Mouse (Mus musculus): ENCODE data around the gene Ntf3.

Gene Ntf3

GRCm38 (mm10) chr6:126166548-126167207 lies at the start of gene Ntf3:
Ntf3 (minus strand) TSS chr6:126166910.
- peak; percentile 44 for DNase-seq (ENCODE audit: low spot score)

GRCm38 (mm10) chr6:126213330-126213729 lies 46.6 kb upstream of the Ntf3 start:
- DNase-seq (ENCODE audit: low spot score): no peak

DNA sequence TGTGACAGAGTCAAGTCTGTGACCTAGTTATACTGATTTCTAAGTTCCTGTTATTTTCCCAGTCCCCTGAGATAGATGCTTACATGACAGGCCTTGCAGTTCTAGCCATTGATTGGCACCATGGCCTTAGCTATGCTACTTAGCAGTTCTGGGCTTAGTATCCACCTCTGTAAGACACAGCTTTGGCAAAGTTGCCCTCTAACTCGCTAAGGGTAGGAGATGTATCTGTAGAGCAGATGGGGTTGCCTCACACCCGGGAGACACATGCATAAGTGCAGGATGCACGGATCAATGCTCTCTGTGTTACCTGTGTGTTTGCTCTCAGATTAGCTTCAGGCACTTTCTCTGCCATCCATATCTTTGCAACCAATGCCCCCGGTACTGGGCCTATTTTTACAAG lies 36.7 kb upstream of the Ntf3 start:
- DNase-seq (ENCODE audit: low spot score): no peak

- DNase-seq (ENCODE audit: low spot score): no peak
Observed at GRCm38 (mm10) chr6:126202959-126203358, 36.2 kb upstream of the Ntf3 start.

DNA sequence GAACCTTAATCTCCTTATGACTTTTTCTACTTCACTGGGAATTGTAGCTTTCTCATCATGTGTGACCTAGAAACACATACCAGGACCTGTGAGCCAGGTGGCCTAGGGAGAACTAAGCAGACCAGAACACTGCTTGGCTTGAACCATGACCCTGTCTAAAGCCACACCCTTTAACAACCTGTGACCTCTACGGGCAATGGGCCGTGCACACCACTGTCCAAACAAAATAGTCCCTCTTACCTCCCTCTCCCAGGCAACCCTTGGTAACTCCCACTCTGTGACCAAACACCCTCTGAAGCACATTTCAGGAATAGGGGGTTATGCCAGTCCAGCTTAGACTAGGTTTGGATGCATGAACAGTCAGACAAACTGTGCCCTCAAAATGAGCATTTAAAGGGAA lies 35.0 kb upstream of the Ntf3 start:
- DNase-seq (ENCODE audit: low spot score): no peak

DNA sequence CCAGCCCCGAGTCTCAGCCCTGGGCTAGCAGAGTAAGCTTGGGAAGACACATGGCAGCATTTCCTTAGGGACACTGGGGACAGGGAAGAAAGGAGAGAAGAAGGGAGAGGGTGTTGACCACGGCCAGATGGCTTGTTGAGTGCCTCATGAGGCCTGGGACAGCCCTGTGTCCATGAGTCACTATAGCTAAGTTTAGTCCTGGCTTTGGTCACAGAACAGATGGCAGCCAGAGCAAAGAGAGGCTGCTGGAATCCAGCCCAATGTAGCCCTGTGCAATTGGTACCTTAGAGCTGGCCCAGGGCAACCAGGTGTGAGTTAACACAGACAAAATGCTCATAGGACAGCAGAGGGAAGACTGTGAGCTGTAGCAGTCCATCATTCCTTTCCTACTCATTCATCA lies 33.2 kb upstream of the Ntf3 start:
- DNase-seq (ENCODE audit: low spot score): no peak

DNA sequence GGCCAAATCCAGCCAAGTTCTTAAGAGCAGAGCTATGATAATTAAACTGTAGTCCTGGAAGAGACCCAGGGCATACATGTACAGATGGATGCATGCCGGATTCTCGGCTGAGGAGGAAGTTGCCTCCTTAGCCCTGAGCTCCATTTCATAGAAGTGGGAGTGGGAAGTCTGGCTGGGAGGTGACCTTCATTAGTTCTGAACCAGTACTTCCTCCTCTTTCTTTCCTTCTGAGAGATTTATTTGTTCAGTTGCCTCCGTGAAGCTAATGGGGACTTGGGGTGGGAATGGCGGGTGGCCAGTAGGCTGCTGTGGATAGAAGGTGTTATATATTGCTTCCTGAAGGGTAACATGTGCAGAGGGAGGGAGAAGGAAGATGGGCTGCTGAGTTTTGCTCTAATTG lies 28.1 kb upstream of the Ntf3 start:
- no peak for DNase-seq (ENCODE audit: low spot score)

DNA sequence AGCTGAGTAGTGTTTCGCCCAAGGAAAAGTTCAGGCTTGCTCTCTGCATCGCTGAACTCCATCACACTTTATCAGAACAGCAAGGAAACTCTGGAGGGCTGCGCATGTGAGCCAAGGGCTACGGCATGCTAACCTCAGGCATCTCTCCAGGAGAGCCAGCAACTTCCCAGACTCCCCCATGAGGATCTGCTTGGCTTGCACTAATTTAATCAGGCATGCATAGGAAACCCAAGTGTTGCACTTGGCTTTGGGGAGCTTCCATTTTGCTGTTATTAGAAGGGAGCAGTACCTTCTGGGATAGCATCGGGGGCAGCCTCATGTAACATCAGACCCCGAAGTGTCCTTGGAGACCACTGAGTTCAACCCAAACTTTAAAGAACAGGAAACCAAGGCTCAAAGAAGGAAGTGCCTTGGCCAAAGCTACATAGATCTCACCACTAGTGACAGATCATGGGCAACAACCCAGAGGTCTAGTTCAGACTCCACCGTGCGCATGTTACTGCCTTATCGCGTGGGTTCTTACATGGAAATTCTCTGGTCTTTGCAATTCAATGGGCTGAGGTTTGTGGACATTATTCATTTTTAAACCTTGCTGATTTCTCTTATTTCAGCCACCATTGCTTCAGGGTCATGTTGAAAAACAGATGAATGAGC lies 23.6 kb upstream of the Ntf3 start:
- no peak for DNase-seq (ENCODE audit: low spot score)

GRCm38 (mm10) chr6:126187400-126187799 lies 20.7 kb upstream of the Ntf3 start:
- DNase-seq (ENCODE audit: low spot score): no peak

- DNase-seq (ENCODE audit: low spot score): no peak
Observed at GRCm38 (mm10) chr6:126186116-126186515, 19.4 kb upstream of the Ntf3 start.

DNA sequence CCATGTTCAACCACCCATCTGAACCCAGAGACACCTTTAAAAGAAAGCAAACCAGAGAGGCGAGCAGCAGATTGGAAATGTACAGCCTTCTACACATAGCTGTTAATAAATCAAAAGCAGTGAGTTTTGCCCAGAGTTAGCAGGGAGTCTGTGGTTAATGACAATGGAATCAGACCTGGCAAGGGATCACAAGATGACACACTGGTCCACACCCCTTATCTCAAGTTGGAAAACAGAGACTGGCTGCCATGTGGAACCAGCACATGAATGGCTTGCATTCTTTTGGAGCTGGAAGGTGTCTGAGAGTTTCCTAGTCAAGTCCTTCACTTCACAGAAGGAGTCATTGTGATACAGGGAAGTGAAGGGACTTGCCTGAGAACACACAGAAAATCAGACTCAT lies 5.4 kb upstream of the Ntf3 start:
- DNase-seq (ENCODE audit: low spot score): no peak

DNA sequence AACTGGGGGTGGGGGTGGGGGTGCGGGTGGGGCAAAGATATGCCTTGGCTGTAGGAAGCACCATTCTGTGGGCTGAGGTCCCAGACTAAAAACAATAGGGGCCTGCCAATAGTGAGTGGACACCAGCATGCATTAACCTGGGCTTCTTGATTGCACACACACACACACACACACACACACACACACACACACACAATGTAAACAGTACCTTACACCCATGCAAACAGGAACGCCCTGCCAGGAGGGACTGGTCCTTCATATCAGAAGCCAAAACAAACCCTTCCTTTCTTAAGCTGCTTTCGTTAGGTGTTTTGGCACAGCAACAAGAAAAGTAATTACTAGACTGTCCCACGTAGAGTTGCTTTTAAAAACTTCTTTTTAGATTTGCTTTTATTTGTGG lies 4.1 kb upstream of the Ntf3 start:
- DNase-seq (ENCODE audit: low spot score): no peak

- DNase-seq (ENCODE audit: low spot score): peak; percentile 78
Observed at GRCm38 (mm10) chr6:126167731-126168130, 1.0 kb upstream of the Ntf3 start.

DNA sequence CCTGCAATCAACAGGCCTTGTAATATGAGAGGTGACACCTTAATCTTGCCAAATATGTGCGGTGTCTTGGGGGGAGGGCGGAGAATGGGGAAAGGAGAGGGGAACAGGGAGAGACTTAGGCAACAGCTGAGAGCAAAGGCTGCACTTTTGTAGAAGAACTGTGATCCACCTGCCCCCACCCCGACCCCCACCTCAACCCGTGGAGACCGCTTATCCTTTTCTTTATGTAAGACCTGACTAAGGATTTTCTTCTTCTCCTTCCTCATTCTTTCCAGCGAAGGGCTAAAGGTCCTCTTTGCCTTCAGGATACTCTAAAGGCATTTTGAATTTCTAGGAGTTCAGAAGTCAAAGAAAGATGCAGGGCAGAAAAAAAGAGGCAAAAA lies 489 bp upstream of the Ntf3 start:
- DNase-seq (ENCODE audit: low spot score): no peak

- DNase-seq (ENCODE audit: low spot score): no peak
Observed at GRCm38 (mm10) chr6:126165591-126166155, 1.0 kb downstream of the Ntf3 start.

- peak; percentile 74 for DNase-seq (ENCODE audit: low spot score)
Observed at GRCm38 (mm10) chr6:126164781-126165180, 1.9 kb downstream of the Ntf3 start.

DNA sequence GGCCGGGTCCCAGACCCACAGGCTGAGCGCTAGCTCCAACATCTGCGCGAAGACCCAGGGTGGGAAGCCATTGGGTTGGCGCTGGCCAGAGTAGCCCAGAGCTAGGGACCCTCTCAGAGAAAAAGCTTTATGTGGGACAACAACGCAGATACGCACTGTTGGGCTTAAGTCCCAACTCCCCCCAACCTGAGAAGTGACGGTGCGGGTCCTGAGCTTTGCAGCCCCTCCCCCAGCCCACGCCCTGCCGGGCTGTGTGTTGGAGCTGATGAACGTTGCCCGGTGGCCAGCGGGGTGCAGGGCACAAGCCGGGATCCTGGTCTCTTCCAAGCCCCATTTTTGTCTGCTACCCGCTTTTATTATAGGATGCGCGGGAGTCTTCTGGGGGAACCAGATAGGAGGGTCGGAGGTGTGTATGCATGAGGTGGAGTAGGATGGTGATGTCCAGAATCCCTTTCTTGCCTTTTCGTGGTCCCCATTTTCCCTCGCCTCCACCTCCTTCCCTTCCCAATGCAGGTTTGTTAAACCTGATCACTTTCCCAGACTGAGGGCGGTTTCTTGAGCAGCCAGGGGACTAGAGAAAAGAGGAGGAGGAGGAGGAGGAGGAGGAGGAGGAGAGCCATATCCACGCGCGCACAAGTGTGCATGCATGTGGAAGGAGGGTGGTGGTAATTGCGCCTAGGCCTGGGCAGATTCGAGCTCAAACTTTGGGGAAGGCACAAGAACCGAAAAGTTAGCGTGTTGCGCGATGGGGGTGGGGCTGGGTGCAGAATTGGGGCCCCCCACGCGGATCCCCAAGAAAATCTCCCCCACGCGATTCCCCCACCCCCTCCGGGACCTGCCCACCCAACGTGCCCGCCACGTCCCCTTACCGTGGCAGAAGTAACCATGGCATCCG lies 2.6 kb downstream of the Ntf3 start:
- DNase-seq (ENCODE audit: low spot score): peak; percentile 39

GRCm38 (mm10) chr6:126163181-126163621 lies 3.5 kb downstream of the Ntf3 start:
- peak; percentile 76 for DNase-seq (ENCODE audit: low spot score)

- DNase-seq (ENCODE audit: low spot score): peak; percentile 55
Observed at GRCm38 (mm10) chr6:126162351-126162758, 4.4 kb downstream of the Ntf3 start.

- DNase-seq (ENCODE audit: low spot score): peak; percentile 33
Observed at GRCm38 (mm10) chr6:126161571-126162340, 5.0 kb downstream of the Ntf3 start.

DNA sequence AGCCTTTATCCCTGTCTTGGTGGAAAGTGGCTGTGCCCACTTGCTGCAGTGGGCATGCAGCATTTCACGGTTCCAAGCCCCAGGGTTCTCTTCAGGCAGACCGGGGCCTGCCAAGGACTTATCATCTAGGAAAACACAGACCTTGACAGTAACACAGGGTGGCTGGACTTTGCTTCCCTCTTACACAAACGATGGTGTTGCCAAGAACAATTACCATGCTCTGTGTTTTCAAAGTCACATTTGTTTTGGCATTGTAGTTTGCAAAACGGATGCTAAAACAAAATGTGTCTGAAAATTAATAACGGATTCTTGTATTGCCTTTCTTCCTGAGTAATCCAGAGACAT lies 6.7 kb downstream of the Ntf3 start:
- DNase-seq (ENCODE audit: low spot score): no peak
